Mouse (Mus musculus) layer of hippocampus, adult 2 months (tissue): ENCODE data around the gene Thy1. TPM values are rescaled to one million over a fixed set of nuclear protein-coding genes. Genes with fewer than 3 reads are reported as not detected.

Experiments
- DNase-seq, 2 experiments: peaks; one replicate each; pipeline ENCODE4 v3.0.0; 2022; ENCODE audit warnings: low spot score in 2 of 2
- H3K27ac ChIP-seq: fragments of 200-600 bp; 2 replicates; pipeline ENCODE4 v1.8.1; 2022
- H3K4me3 ChIP-seq: fragments of 200-600 bp; 2 replicates; pipeline ENCODE4 v1.8.1; 2022; ENCODE audit warnings: mild to moderate bottlenecking
- CTCF ChIP-seq: fragments of 200-600 bp; conservative IDR thresholded peaks from 2 replicates; pipeline ENCODE4 v1.8.1; 2022; ENCODE audit warnings: antibody characterized with exemption, mild to moderate bottlenecking, moderate library complexity
- total RNA-seq, 2 experiments: library from RNA; stranded (reverse); gene quantifications; 2 replicates each; pipeline ENCODE4 v1.2.3; 2021

Gene Thy1
- total RNA-seq, 2 experiments from 2014 or later: 854 to 892 TPM

- TF ChIP-seq CTCF: no peak
- Histone ChIP-seq H3K27ac (no peak overlapping the region; the same call in 1 of the 2 replicates), H3K4me3 (no peak overlapping the region)
- no peak for DNase-seq
These were observed 32.3 kb downstream of the Thy1 start for GRCm38 (mm10) chr9:44075276-44075995.

- no peak for TF ChIP-seq CTCF
- no peak for DNase-seq
- no peak overlapping the region; the same call in 1 of the 2 replicates for H3K4me3 ChIP-seq
- H3K27ac ChIP-seq: no peak overlapping the region; the same call in 1 of the 2 replicates
These were observed 33.0 kb downstream of the Thy1 start for GRCm38 (mm10) chr9:44075996-44076763.

- Histone ChIP-seq H3K27ac (peak overlapping the region; percentile 87; the same call in 1 of the 2 replicates), H3K4me3 (peak overlapping the region; percentile 12; the same call in 1 of the 2 replicates)
- peak; percentile 65 to 66 for DNase-seq
- peak; percentile 79 for TF ChIP-seq CTCF
These were observed 33.6 kb downstream of the Thy1 start for GRCm38 (mm10) chr9:44076764-44077120.

GRCm38 (mm10) chr9:44077266-44077910 lies 34.2 kb downstream of the Thy1 start:
- H3K27ac ChIP-seq: peak overlapping the region; percentile 87
- peak overlapping the region; percentile 12; the same call in 1 of the 2 replicates for H3K4me3 ChIP-seq
- no peak for TF ChIP-seq CTCF
- no peak for DNase-seq

GRCm38 (mm10) chr9:44078136-44078797 lies 35.1 kb downstream of the Thy1 start:
- peak overlapping the region; percentile 87 for H3K27ac ChIP-seq
- DNase-seq: no peak
- H3K4me3 ChIP-seq: peak overlapping the region; percentile 15; the same call in 1 of the 2 replicates
- no peak for TF ChIP-seq CTCF

- Histone ChIP-seq H3K27ac (peak overlapping the region; percentile 87), H3K4me3 (peak overlapping the region; percentile 15; the same call in 1 of the 2 replicates)
- no peak for TF ChIP-seq CTCF
- DNase-seq: peak; percentile 51 to 58
These were observed 36.0 kb downstream of the Thy1 start for GRCm38 (mm10) chr9:44078955-44079756.

GRCm38 (mm10) chr9:44079997-44080780 lies 37.0 kb downstream of the Thy1 start:
- H3K4me3 ChIP-seq: no peak overlapping the region
- peak overlapping the region; percentile 87 for H3K27ac ChIP-seq
- no peak for TF ChIP-seq CTCF
- DNase-seq: peak in 1 of 2 experiments; percentile 8

- Histone ChIP-seq H3K27ac (peak overlapping the region; percentile 87), H3K4me3 (no peak overlapping the region)
- TF ChIP-seq CTCF: no peak
- DNase-seq: peak in 1 of 2 experiments; percentile 60
These were observed 37.8 kb downstream of the Thy1 start for GRCm38 (mm10) chr9:44080953-44081352.

- peak in 1 of 2 experiments; percentile 8 for DNase-seq
- H3K4me3 ChIP-seq: no peak overlapping the region
- peak overlapping the region; percentile 87 for H3K27ac ChIP-seq
- no peak for TF ChIP-seq CTCF
These were observed 38.4 kb downstream of the Thy1 start for GRCm38 (mm10) chr9:44081581-44081980.

GRCm38 (mm10) chr9:44082266-44082665 lies 39.1 kb downstream of the Thy1 start:
- no peak for DNase-seq
- no peak for TF ChIP-seq CTCF
- Histone ChIP-seq H3K4me3 (no peak overlapping the region), H3K27ac (peak overlapping the region; percentile 87)

GRCm38 (mm10) chr9:44083392-44084121 lies 40.4 kb downstream of the Thy1 start:
- TF ChIP-seq CTCF: no peak
- peak; percentile 64 to 75 for DNase-seq
- H3K27ac ChIP-seq: peak overlapping the region; percentile 98
- H3K4me3 ChIP-seq: peak overlapping the region; percentile 92; the same call in 1 of the 2 replicates
